17 mouse cellular contexts compared by ENCODE assay signal in genomic region chr9:40808907-40809280, GRCm38 (mm10). TPM values are rescaled to one million over a fixed set of nuclear protein-coding genes. Genes with fewer than 3 reads are reported as not detected.
DNase-seq lines count a peak whose midpoint lies in the region; ATAC-seq lines count a peak whose summit lies in the region.
"Had no signal": no experiment of that assay in that cellular context is flagged by ENCODE, and none has a peak within 500 bp of the region (broad histone marks: within the 10 kb centered on the region; RNA-seq: fewer than 3 reads in every experiment).

No protein-coding gene starts in this region.

- H3K9me3 ChIP-seq in embryonic facial prominence, embryonic 12.5 days = no peaks in the 10 kb centered on the region
- no peaks in the 10 kb centered on the region for H3K9me3 ChIP-seq in embryonic facial prominence, embryonic 10.5 days
- no peaks in the 10 kb centered on the region for H3K9me3 ChIP-seq in embryonic facial prominence, embryonic 15.5 days (replicated peaks)
- no peaks in the 10 kb centered on the region for H3K9me3 ChIP-seq in hindbrain, embryonic 12.5 days (replicated peaks)
- no peaks in the 10 kb centered on the region for H3K9me3 ChIP-seq in midbrain, embryonic 14.5 days (ENCODE audit: control insufficient read depth, low read length)
- H3K9me3 ChIP-seq: heart, embryonic 10.5 days; liver, embryonic 13.5 days had no signal

- H3K36me3 ChIP-seq in embryonic facial prominence, embryonic 12.5 days = peaks cover 26% of the 10 kb centered on the region
- peaks cover 44% of the 10 kb centered on the region for H3K36me3 ChIP-seq in embryonic facial prominence, embryonic 10.5 days (replicated peaks)
- H3K36me3 ChIP-seq in embryonic facial prominence, embryonic 15.5 days = peaks cover 27% of the 10 kb centered on the region
- H3K36me3 ChIP-seq in hindbrain, embryonic 12.5 days = peaks cover 33% of the 10 kb centered on the region
- peaks cover 35% of the 10 kb centered on the region for H3K36me3 ChIP-seq in midbrain, embryonic 14.5 days (ENCODE audit: control insufficient read depth, insufficient read depth, low read length)

- no peaks in the 10 kb centered on the region for H3K27me3 ChIP-seq in embryonic facial prominence, embryonic 12.5 days
- H3K27me3 ChIP-seq in embryonic facial prominence, embryonic 10.5 days (replicated peaks; ENCODE audit: low read depth, poor library complexity, severe bottlenecking) = no peaks in the 10 kb centered on the region
- H3K27me3 ChIP-seq in embryonic facial prominence, embryonic 15.5 days = no peaks in the 10 kb centered on the region
- no peaks in the 10 kb centered on the region for H3K27me3 ChIP-seq in hindbrain, embryonic 12.5 days
- no peaks in the 10 kb centered on the region for H3K27me3 ChIP-seq in midbrain, embryonic 14.5 days (ENCODE audit: control insufficient read depth, insufficient read depth, low read length)
- H3K27me3 ChIP-seq: liver, embryonic 13.5 days; Patski had no signal

- H3K4me2 ChIP-seq in embryonic facial prominence, embryonic 12.5 days (replicated peaks) = no peak overlapping the region
- no peak overlapping the region for H3K4me2 ChIP-seq in embryonic facial prominence, embryonic 15.5 days (replicated peaks)
- no peak overlapping the region for H3K4me2 ChIP-seq in hindbrain, embryonic 12.5 days (replicated peaks)
- H3K4me2 ChIP-seq in midbrain, embryonic 14.5 days (ENCODE audit: low read length) = no peak overlapping the region
- H3K4me2 ChIP-seq: liver, embryonic 13.5 days had no signal

- no peak for ATAC-seq in embryonic facial prominence, embryonic 12.5 days (ENCODE audit: insufficient number of reproducible peaks, insufficient read depth, low FRiP score, low TSS enrichment)
- ATAC-seq in embryonic facial prominence, embryonic 15.5 days (ENCODE audit: insufficient number of reproducible peaks, low FRiP score, low TSS enrichment, low read depth) = no peak
- ATAC-seq in hindbrain, embryonic 12.5 days (ENCODE audit: low FRiP score) = peak; percentile 27
- 0 out of 2 replicates have a peak, but pooled peaks have one; percentile 16 for ATAC-seq in midbrain, embryonic 14.5 days (ENCODE audit: low FRiP score, low TSS enrichment)
- ATAC-seq in megakaryocyte progenitor cell, adult 5-6 weeks (replicated peaks; ENCODE audit: poor library complexity) = no peak
- ATAC-seq: Patski had no signal

- DNase-seq in embryonic facial prominence, embryonic 10.5 days (ENCODE audit: low spot score) = no peak
- DNase-seq in midbrain, embryonic 14.5 days = no peak
- DNase-seq in right cerebral cortex, postnatal 10 days (ENCODE audit: low spot score in 2 of 2) = no peak
- no peak for DNase-seq in adrenal gland, postnatal 10 days
- DNase-seq: cerebellum, adult 11 months; gastrocnemius, postnatal 25 days; heart, postnatal 4 days; kidney, adult 8-10 months; liver, embryonic 13.5 days; lung, postnatal 36 days; thymus, postnatal 25 days had no signal

- no peak overlapping the region for H3K9ac ChIP-seq in embryonic facial prominence, embryonic 12.5 days
- H3K9ac ChIP-seq in embryonic facial prominence, embryonic 15.5 days = no peak overlapping the region
- no peak overlapping the region for H3K9ac ChIP-seq in hindbrain, embryonic 12.5 days
- H3K9ac ChIP-seq in midbrain, embryonic 14.5 days (replicated peaks; ENCODE audit: low read length) = 0 out of 2 replicates have a peak overlapping the region, but pooled peaks have one; percentile 13
- H3K9ac ChIP-seq: liver, embryonic 13.5 days had no signal

- H3K4me1 ChIP-seq in embryonic facial prominence, embryonic 12.5 days = peaks cover 42% of the 10 kb centered on the region
- H3K4me1 ChIP-seq in embryonic facial prominence, embryonic 10.5 days = peaks cover 37% of the 10 kb centered on the region
- H3K4me1 ChIP-seq in embryonic facial prominence, embryonic 15.5 days = peaks cover 45% of the 10 kb centered on the region
- H3K4me1 ChIP-seq in hindbrain, embryonic 12.5 days = peaks cover 43% of the 10 kb centered on the region
- H3K4me1 ChIP-seq in midbrain, embryonic 14.5 days (ENCODE audit: control insufficient read depth, insufficient read depth, low read length) = peaks cover 23% of the 10 kb centered on the region

- WGBS in embryonic facial prominence, embryonic 12.5 days = 81% methylated on average over 8 of the region's 8 CpGs
- 76% methylated on average over 8 of the region's 8 CpGs for WGBS in embryonic facial prominence, embryonic 10.5 days
- WGBS in embryonic facial prominence, embryonic 15.5 days = 75% methylated on average over 8 of the region's 8 CpGs
- WGBS in hindbrain, embryonic 12.5 days = 26% methylated on average over 8 of the region's 8 CpGs
- 24% methylated on average over 8 of the region's 8 CpGs for WGBS in midbrain, embryonic 14.5 days

- no peak overlapping the region for H3K4me3 ChIP-seq in embryonic facial prominence, embryonic 12.5 days
- no peak overlapping the region for H3K4me3 ChIP-seq in embryonic facial prominence, embryonic 10.5 days
- H3K4me3 ChIP-seq in embryonic facial prominence, embryonic 15.5 days (replicated peaks) = no peak overlapping the region
- H3K4me3 ChIP-seq in hindbrain, embryonic 12.5 days = no peak overlapping the region
- no peak overlapping the region for H3K4me3 ChIP-seq in midbrain, embryonic 14.5 days (replicated peaks; ENCODE audit: low read depth, low read length)
- H3K4me3 ChIP-seq: heart, embryonic 10.5 days; liver, embryonic 13.5 days had no signal

- H3K27ac ChIP-seq in embryonic facial prominence, embryonic 12.5 days = 0 out of 2 replicates have a peak overlapping the region, but pooled peaks have one; percentile 81
- H3K27ac ChIP-seq in embryonic facial prominence, embryonic 10.5 days (replicated peaks) = no peak overlapping the region
- peak overlapping the region; percentile 71 for H3K27ac ChIP-seq in embryonic facial prominence, embryonic 15.5 days (replicated peaks)
- H3K27ac ChIP-seq in hindbrain, embryonic 12.5 days = peak overlapping the region; percentile 82
- peak overlapping the region; percentile 28 for H3K27ac ChIP-seq in midbrain, embryonic 14.5 days (replicated peaks; ENCODE audit: low read depth, low read length)
- H3K27ac ChIP-seq: heart, embryonic 10.5 days; liver, embryonic 13.5 days had no signal

RNA-seq across cellular contexts. Expression of gene Hspa8, which starts 8.1 kb away (rescaled TPM):
- polyA plus RNA-seq in embryonic facial prominence, embryonic 12.5 days (2016; fragmentation: Nextera tagmentation; extraction: Ambion mirVana) = 2,550 and 2,595 TPM in 2 replicates
- 3,691 and 4,038 TPM in 2 replicates for polyA plus RNA-seq in embryonic facial prominence, embryonic 10.5 days (2016; fragmentation: Nextera tagmentation; extraction: Ambion mirVana)
- polyA plus RNA-seq in embryonic facial prominence, embryonic 15.5 days (2015; fragmentation: Nextera tagmentation; extraction: Ambion mirVana) = 2,291 and 2,301 TPM in 2 replicates
- 2,594 and 2,617 TPM in 2 replicates for polyA plus RNA-seq in hindbrain, embryonic 12.5 days (2016; fragmentation: Nextera tagmentation; extraction: Ambion mirVana)
- polyA plus RNA-seq in midbrain, embryonic 14.5 days (2014; fragmentation: Nextera tagmentation; extraction: Ambion mirVana) = 2,437 and 3,041 TPM in 2 replicates
- 1,000 to 10,000 TPM; 1,152 to 1,293 TPM for total RNA-seq in adrenal gland, postnatal 10 days (2021)
- total RNA-seq in megakaryocyte progenitor cell, adult 5-6 weeks (2015) = 3,635 and 4,207 TPM in 2 replicates
- 4,709 and 5,125 TPM in 2 replicates for total RNA-seq in megakaryocyte progenitor cell, adult 5-6 weeks (2017)

Comparison
In these comparisons a context has a peak if more than half of its experiments do, and no peak if none do; other contexts are left out.
1. ATAC-seq: peak in hindbrain, embryonic 12.5 days (single experiment) and midbrain, embryonic 14.5 days (single experiment); none in embryonic facial prominence, embryonic 12.5 days (single experiment), embryonic facial prominence, embryonic 15.5 days (single experiment) and megakaryocyte progenitor cell, adult 5-6 weeks (single experiment).